ENCODE assay signal across 21 mouse cellular contexts in genomic region chr7:66008892-66009273, GRCm38 (mm10). TPM values are rescaled to one million over a fixed set of nuclear protein-coding genes. Genes with fewer than 3 reads are reported as not detected.
A peak's percentile ranks its signal among the peaks of the same experiment; 100 is the strongest.
DNase-seq lines count a peak whose midpoint lies in the region; ATAC-seq and TF ChIP-seq lines count a peak whose summit lies in the region.
"Had no signal": no experiment of that assay in that cellular context is flagged by ENCODE, and none has a peak within 500 bp of the region (broad histone marks: within the 10 kb centered on the region; RNA-seq: fewer than 3 reads in every experiment).

No protein-coding gene starts in this region.

- H3K27me3 ChIP-seq in embryonic facial prominence, embryonic 13.5 days: peaks cover 6% of the 10 kb centered on the region
- H3K27me3 ChIP-seq in embryonic facial prominence, embryonic 10.5 days (replicated peaks; ENCODE audit: low read depth, poor library complexity, severe bottlenecking): no peaks in the 10 kb centered on the region
- no peaks in the 10 kb centered on the region for H3K27me3 ChIP-seq in midbrain, embryonic 11.5 days (ENCODE audit: control insufficient read depth, insufficient read depth, low read length)
- no peaks in the 10 kb centered on the region for H3K27me3 ChIP-seq in midbrain, embryonic 13.5 days
- H3K27me3 ChIP-seq in limb, embryonic 15.5 days: 0 out of 2 replicates have a peak, but pooled peaks cover 5% of the 10 kb centered on the region
- H3K27me3 ChIP-seq: hindbrain, embryonic 13.5 days; limb, embryonic 13.5 days; neural tube, embryonic 15.5 days had no signal

- WGBS in embryonic facial prominence, embryonic 13.5 days: 39% methylated on average over 16 of the region's 16 CpGs
- WGBS in embryonic facial prominence, embryonic 10.5 days: 87% methylated on average over 16 of the region's 16 CpGs
- 86% methylated on average over 16 of the region's 16 CpGs for WGBS in midbrain, embryonic 11.5 days
- 87% methylated on average over 16 of the region's 16 CpGs for WGBS in midbrain, embryonic 13.5 days
- 56% methylated on average over 16 of the region's 16 CpGs for WGBS in limb, embryonic 15.5 days

- H3K27ac ChIP-seq in embryonic facial prominence, embryonic 13.5 days: peak overlapping the region; percentile 51
- no peak overlapping the region for H3K27ac ChIP-seq in embryonic facial prominence, embryonic 10.5 days (replicated peaks)
- no peak overlapping the region for H3K27ac ChIP-seq in layer of hippocampus, adult 2 months
- H3K27ac ChIP-seq in midbrain, embryonic 11.5 days (ENCODE audit: low read depth, low read length): no peak overlapping the region
- H3K27ac ChIP-seq in midbrain, embryonic 13.5 days: no peak overlapping the region
- H3K27ac ChIP-seq in limb, embryonic 15.5 days: no peak overlapping the region
- H3K27ac ChIP-seq: heart, adult 2 months; hindbrain, embryonic 13.5 days; limb, embryonic 13.5 days; neural tube, embryonic 15.5 days had no signal

- peak overlapping the region; percentile 35 for H3K4me2 ChIP-seq in embryonic facial prominence, embryonic 13.5 days
- no peak overlapping the region for H3K4me2 ChIP-seq in midbrain, embryonic 11.5 days
- H3K4me2 ChIP-seq in midbrain, embryonic 13.5 days (replicated peaks): no peak overlapping the region
- peak overlapping the region; percentile 12; the same call in 1 of the 2 replicates for H3K4me2 ChIP-seq in limb, embryonic 15.5 days
- H3K4me2 ChIP-seq: hindbrain, embryonic 13.5 days; limb, embryonic 13.5 days; neural tube, embryonic 15.5 days had no signal

- H3K36me3 ChIP-seq in embryonic facial prominence, embryonic 13.5 days: no peaks in the 10 kb centered on the region
- H3K36me3 ChIP-seq in embryonic facial prominence, embryonic 10.5 days (replicated peaks): no peaks in the 10 kb centered on the region
- no peaks in the 10 kb centered on the region for H3K36me3 ChIP-seq in midbrain, embryonic 11.5 days (ENCODE audit: control insufficient read depth, insufficient read depth, low read length)
- H3K36me3 ChIP-seq in midbrain, embryonic 13.5 days: no peaks in the 10 kb centered on the region
- H3K36me3 ChIP-seq in limb, embryonic 15.5 days: no peaks in the 10 kb centered on the region
- H3K36me3 ChIP-seq: hindbrain, embryonic 13.5 days; limb, embryonic 13.5 days; neural tube, embryonic 15.5 days had no signal

- ATAC-seq in embryonic facial prominence, embryonic 13.5 days (ENCODE audit: insufficient number of reproducible peaks, insufficient read depth, low FRiP score, low TSS enrichment, low read depth): no peak
- no peak for ATAC-seq in midbrain, embryonic 11.5 days (ENCODE audit: low FRiP score)
- ATAC-seq in midbrain, embryonic 13.5 days: no peak
- no peak for ATAC-seq in limb, embryonic 15.5 days (ENCODE audit: insufficient number of reproducible peaks, low FRiP score, low TSS enrichment, low read depth)
- ATAC-seq: intestine, embryonic 16.5 days; liver, postnatal 0 days had no signal

- H3K4me3 ChIP-seq in embryonic facial prominence, embryonic 13.5 days: no peak overlapping the region
- H3K4me3 ChIP-seq in embryonic facial prominence, embryonic 10.5 days: no peak overlapping the region
- peak overlapping the region; percentile 3; the same call in 1 of the 2 replicates for H3K4me3 ChIP-seq in layer of hippocampus, adult 2 months
- no peak overlapping the region for H3K4me3 ChIP-seq in midbrain, embryonic 11.5 days (ENCODE audit: low read depth, low read length)
- no peak overlapping the region for H3K4me3 ChIP-seq in midbrain, embryonic 13.5 days (replicated peaks)
- no peak overlapping the region for H3K4me3 ChIP-seq in limb, embryonic 15.5 days
- H3K4me3 ChIP-seq: heart, adult 2 months; hindbrain, embryonic 13.5 days; limb, embryonic 13.5 days; neural tube, embryonic 15.5 days had no signal

- no peak overlapping the region for H3K9ac ChIP-seq in embryonic facial prominence, embryonic 13.5 days
- H3K9ac ChIP-seq in midbrain, embryonic 11.5 days (ENCODE audit: low read length): no peak overlapping the region
- H3K9ac ChIP-seq in midbrain, embryonic 13.5 days (replicated peaks): no peak overlapping the region
- H3K9ac ChIP-seq in limb, embryonic 15.5 days: no peak overlapping the region
- H3K9ac ChIP-seq: hindbrain, embryonic 13.5 days; limb, embryonic 13.5 days; liver, postnatal 0 days; neural tube, embryonic 15.5 days had no signal

- peaks cover 42% of the 10 kb centered on the region for H3K4me1 ChIP-seq in embryonic facial prominence, embryonic 13.5 days
- peaks cover 10% of the 10 kb centered on the region for H3K4me1 ChIP-seq in embryonic facial prominence, embryonic 10.5 days
- H3K4me1 ChIP-seq in midbrain, embryonic 11.5 days (ENCODE audit: control insufficient read depth, insufficient read depth, low read length): peaks cover 4% of the 10 kb centered on the region; the same call in 1 of the 2 replicates
- H3K4me1 ChIP-seq in midbrain, embryonic 13.5 days (replicated peaks): peaks cover 9% of the 10 kb centered on the region; the same call in 1 of the 2 replicates
- peaks cover 32% of the 10 kb centered on the region for H3K4me1 ChIP-seq in limb, embryonic 15.5 days
- H3K4me1 ChIP-seq: hindbrain, embryonic 13.5 days had no signal

- DNase-seq in embryonic facial prominence, embryonic 10.5 days (ENCODE audit: low spot score): no peak
- peak in 1 of 2 experiments; percentile 16 for DNase-seq in layer of hippocampus, adult 2 months (ENCODE audit: low spot score in 2 of 2)
- no peak for DNase-seq in layer of hippocampus, postnatal 36 days
- peak; percentile 2 for DNase-seq in midbrain, embryonic 11.5 days (ENCODE audit: low spot score, missing footprints)
- no peak for DNase-seq in thymus, postnatal 10 days (ENCODE audit: low spot score in 2 of 2)
- DNase-seq: B cell, adult 2 months; gastrocnemius, postnatal 10 days; heart, adult 2 months; kidney, postnatal 10 days; liver, postnatal 0 days had no signal

- no peaks in the 10 kb centered on the region for H3K9me3 ChIP-seq in embryonic facial prominence, embryonic 13.5 days
- H3K9me3 ChIP-seq in embryonic facial prominence, embryonic 10.5 days: no peaks in the 10 kb centered on the region
- no peaks in the 10 kb centered on the region for H3K9me3 ChIP-seq in midbrain, embryonic 11.5 days (ENCODE audit: control insufficient read depth, low read length)
- H3K9me3 ChIP-seq in midbrain, embryonic 13.5 days: no peaks in the 10 kb centered on the region
- H3K9me3 ChIP-seq in limb, embryonic 15.5 days: no peaks in the 10 kb centered on the region
- H3K9me3 ChIP-seq: hindbrain, embryonic 13.5 days; limb, embryonic 13.5 days; neural tube, embryonic 15.5 days had no signal

- no peak for TF ChIP-seq CTCF in layer of hippocampus, adult 2 months (conservative IDR thresholded peaks at IDR 0.05)

RNA-seq across cellular contexts. Expression of gene Gm45213, which starts 34.5 kb away (rescaled TPM):
- polyA plus RNA-seq in embryonic facial prominence, embryonic 13.5 days (2015; fragmentation: Nextera tagmentation; extraction: Ambion mirVana): not detected in 2 replicates
- polyA plus RNA-seq in embryonic facial prominence, embryonic 10.5 days (2016; fragmentation: Nextera tagmentation; extraction: Ambion mirVana): not detected in 2 replicates
- total RNA-seq in layer of hippocampus, adult 2 months (2021): not detected
- total RNA-seq in layer of hippocampus, postnatal 36 days (2021): not detected
- polyA plus RNA-seq in midbrain, embryonic 11.5 days (2014; fragmentation: Nextera tagmentation; extraction: Ambion mirVana): not detected in 2 replicates
- polyA plus RNA-seq in midbrain, embryonic 13.5 days (2015; fragmentation: Nextera tagmentation; extraction: Ambion mirVana): not detected in 2 replicates
- polyA plus RNA-seq in limb, embryonic 15.5 days (2015; fragmentation: Nextera tagmentation; extraction: Ambion mirVana): not detected in 2 replicates
- total RNA-seq: adrenal gland, postnatal 4 days; gastrocnemius, postnatal 10 days; heart, adult 2 months; left cerebral cortex, adult 18-20 months had no signal
- polyA plus RNA-seq: heart, adult 2 months; heart, embryonic 16.5 days; hindbrain, embryonic 13.5 days; intestine, embryonic 16.5 days; limb, embryonic 13.5 days; liver, postnatal 0 days; neural tube, embryonic 15.5 days; urinary bladder, adult 2 months had no signal

RNA-seq across cellular contexts. Expression of gene Snrpa1, which starts 49.9 kb away (rescaled TPM):
- polyA plus RNA-seq in embryonic facial prominence, embryonic 13.5 days (2015; fragmentation: Nextera tagmentation; extraction: Ambion mirVana): 179 and 209 TPM in 2 replicates
- polyA plus RNA-seq in embryonic facial prominence, embryonic 10.5 days (2016; fragmentation: Nextera tagmentation; extraction: Ambion mirVana): 273 and 281 TPM in 2 replicates
- 10 to 100 TPM; 33.0 to 33.8 TPM for total RNA-seq in layer of hippocampus, adult 2 months (2021)
- total RNA-seq in layer of hippocampus, postnatal 36 days (2021): 10 to 100 TPM; 34.1 to 35.0 TPM
- 230 and 247 TPM in 2 replicates for polyA plus RNA-seq in midbrain, embryonic 11.5 days (2014; fragmentation: Nextera tagmentation; extraction: Ambion mirVana)
- 159 and 165 TPM in 2 replicates for polyA plus RNA-seq in midbrain, embryonic 13.5 days (2015; fragmentation: Nextera tagmentation; extraction: Ambion mirVana)
- 145 and 148 TPM in 2 replicates for polyA plus RNA-seq in limb, embryonic 15.5 days (2015; fragmentation: Nextera tagmentation; extraction: Ambion mirVana)

Comparison
In these comparisons a context has a peak if more than half of its experiments do, and no peak if none do; other contexts are left out.
1. H3K4me2 ChIP-seq: peak in embryonic facial prominence, embryonic 13.5 days (single experiment) and limb, embryonic 15.5 days (single experiment); none in midbrain, embryonic 11.5 days (single experiment) and midbrain, embryonic 13.5 days (single experiment).